In the genomic region with DNA sequence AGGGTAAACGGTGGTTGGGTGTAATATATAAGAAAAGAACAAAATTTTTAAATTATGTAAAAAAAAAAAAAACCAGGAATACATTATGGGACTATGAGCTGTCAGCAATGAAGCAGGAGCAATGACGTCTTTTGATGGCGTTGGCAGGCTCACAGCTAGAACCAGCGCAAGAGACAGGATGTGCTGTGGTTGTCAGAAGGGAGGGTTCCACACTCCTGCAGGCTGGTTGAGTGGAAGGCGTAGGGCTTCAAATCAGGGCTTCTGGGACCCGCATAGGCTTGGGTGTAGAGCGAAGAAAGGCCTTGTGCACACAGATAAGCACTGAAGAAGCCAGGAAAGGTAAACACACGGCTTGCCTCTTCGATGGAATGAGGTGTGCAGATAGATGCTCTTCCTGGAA, we compare ENCODE assay signal across 24 mouse cellular contexts. TPM values are rescaled to one million over a fixed set of nuclear protein-coding genes. Genes with fewer than 3 reads are reported as not detected.
DNase-seq lines count a peak whose midpoint lies in the region; ATAC-seq lines count a peak whose summit lies in the region.
"Had no signal": no experiment of that assay in that cellular context is flagged by ENCODE, and none has a peak within 500 bp of the region (broad histone marks: within the 10 kb centered on the region; RNA-seq: fewer than 3 reads in every experiment).

No protein-coding gene starts in this region.

- peak; percentile 94 for ATAC-seq in inflammation-experienced regulatory T-cells, adult 6 months
- no peak for ATAC-seq in granulocyte monocyte progenitor cell, adult 5-6 weeks (replicated peaks; ENCODE audit: poor library complexity, severe bottlenecking)
- ATAC-seq: forebrain, embryonic 15.5 days had no signal

- peak; percentile 57 for DNase-seq in thymus, postnatal 0 days (ENCODE audit: low spot score)
- no peak for DNase-seq in thymus, adult 18-20 months
- peak; percentile 57 for DNase-seq in T-cell, adult 2 months (ENCODE audit: low spot score)
- peak; percentile 24 for DNase-seq in thymus, postnatal 25 days
- DNase-seq in lung, postnatal 14 days, result no peak
- DNase-seq in left cerebral cortex, adult 9 months (ENCODE audit: low spot score in 2 of 2), result no peak
- DNase-seq: adrenal gland, postnatal 14 days; cerebellum, adult 2 months; cerebellum, postnatal 10 days; embryo, embryonic 11 days; gastrocnemius, postnatal 36 days; heart, adult 2 months had no signal

RNA-seq across cellular contexts. Expression of gene Ric1, which starts 55.3 kb away (rescaled TPM):
- polyA plus RNA-seq in thymus, postnatal 0 days (2015; fragmentation: Nextera tagmentation; extraction: Ambion mirVana), result 13.4 and 16.5 TPM in 2 replicates
- polyA plus RNA-seq in inflammation-experienced regulatory T-cells, adult 6 months (2017; shearing (Covaris generic)), result 10 to 100 TPM; 11.8 to 16.6 (median 13.1) TPM
- total RNA-seq in granulocyte monocyte progenitor cell, adult 5-6 weeks (2014; fragmentation: Nextera tagmentation), result 22.4 and 24.1 TPM in 2 replicates
- 17.5 and 18.9 TPM in 2 replicates for total RNA-seq in granulocyte monocyte progenitor cell, adult 5-6 weeks (2017)

RNA-seq across cellular contexts. Expression of gene Pdcd1lg2, which starts 56.1 kb away (rescaled TPM):
- polyA plus RNA-seq in thymus, postnatal 0 days (2015; fragmentation: Nextera tagmentation; extraction: Ambion mirVana), result 4.6 and 4.9 TPM in 2 replicates
- 10 to 100 TPM; 20.5 to 29.0 (median 20.5) TPM for polyA plus RNA-seq in inflammation-experienced regulatory T-cells, adult 6 months (2017; shearing (Covaris generic))
- total RNA-seq in granulocyte monocyte progenitor cell, adult 5-6 weeks (2014; fragmentation: Nextera tagmentation), result not detected in 2 replicates
- not detected in 2 replicates for total RNA-seq in granulocyte monocyte progenitor cell, adult 5-6 weeks (2017)
- total RNA-seq: adrenal gland, adult 18-20 months; adrenal gland, postnatal 14 days; gastrocnemius, adult 8-10 months; gastrocnemius, postnatal 36 days; heart, adult 2 months; heart, postnatal 25 days had no signal
- polyA plus RNA-seq: C2C12; cerebellum, adult 2 months; forebrain, embryonic 11.5 days; forebrain, embryonic 15.5 days; heart, embryonic 12.5 days; hindbrain, embryonic 11.5 days; hindbrain, embryonic 15.5 days; intestine, embryonic 14.5 days had no signal

Comparison
In these comparisons a context has a peak if more than half of its experiments do, and no peak if none do; other contexts are left out.
1. DNase-seq: peak in thymus, postnatal 0 days (single experiment), T-cell, adult 2 months (single experiment) and thymus, postnatal 25 days (single experiment); none in thymus, adult 18-20 months (0 of 2), lung, postnatal 14 days (single experiment) and left cerebral cortex, adult 9 months (0 of 2).